Mouse (Mus musculus) liver, embryonic 14.5 days (tissue): ENCODE data around the gene Ergic1. TPM values are rescaled to one million over a fixed set of nuclear protein-coding genes. Genes with fewer than 3 reads are reported as not detected.

Experiments
- ATAC-seq: fragments of 200-750 bp; cut with Nextera tagmentation; 2 replicates; pipeline ENCODE4 v1.8.0; 2017; ENCODE audit warnings: moderate number of reproducible peaks, mild to moderate bottlenecking, moderate library complexity; ENCODE audit not compliant: insufficient read depth
- DNase-seq, 3 experiments: peaks; one replicate each; pipeline ENCODE4 v3.0.0-alpha.2; 2012 to 2013; ENCODE audit warnings: low read depth in 3 of 3, low spot score in 3 of 3
- H3K27ac ChIP-seq: fragments of 300-500 bp; sonication (generic); 2 replicates; pipeline ENCODE4 v1.5.1; 2014; ENCODE audit warnings: moderate library complexity, mild to moderate bottlenecking, control low read depth, inconsistent platforms
- H3K27me3 ChIP-seq: fragments of 300-500 bp; sonication (generic); 2 replicates; pipeline ENCODE4 v1.6.1; 2014; ENCODE audit warnings: mild to moderate bottlenecking, low read length, moderate library complexity; ENCODE audit not compliant: control insufficient read depth, insufficient read depth
- H3K36me3 ChIP-seq: fragments of 300-500 bp; sonication (generic); replicated peaks from 2 replicates; pipeline ENCODE4 v1.6.1; 2014; ENCODE audit warnings: low read depth; ENCODE audit not compliant: control insufficient read depth, insufficient read depth
- H3K4me1 ChIP-seq, 2 experiments: fragments of 200-500 bp in 1 of 2; fragments of 300-500 bp in 1 of 2; sonication (generic) in 1 of 2; replicated peaks; 2 replicates each; pipeline ENCODE4 v1.6.1; 2012 to 2014; ENCODE audit warnings: antibody characterized with exemption in 1 of 2, inconsistent platforms in 1 of 2, low read length in 1 of 2; ENCODE audit not compliant: control insufficient read depth in 2 of 2, insufficient read depth in 2 of 2
- H3K4me2 ChIP-seq: fragments of 300-500 bp; sonication (generic); 2 replicates; pipeline ENCODE4 v1.6.1; 2014; ENCODE audit warnings: low read depth, mild to moderate bottlenecking, control low read depth, moderate library complexity
- H3K4me3 ChIP-seq, 2 experiments: fragments of 200-500 bp in 1 of 2; fragments of 300-500 bp in 1 of 2; sonication (generic) in 1 of 2; 2 replicates each; pipeline ENCODE4 v1.5.1; 2012 to 2014; ENCODE audit warnings: low read depth in 2 of 2, low read length in 2 of 2, mild to moderate bottlenecking in 2 of 2, control low read depth in 1 of 2, inconsistent platforms in 1 of 2, moderate library complexity in 1 of 2; ENCODE audit not compliant: insufficient read depth in 1 of 2
- H3K9ac ChIP-seq: fragments of 300-500 bp; sonication (generic); replicated peaks from 2 replicates; pipeline ENCODE4 v1.6.1; 2014; ENCODE audit warnings: mild to moderate bottlenecking, control low read depth, moderate library complexity
- H3K9me3 ChIP-seq: fragments of 300-500 bp; sonication (generic); 2 replicates; pipeline ENCODE4 v1.6.1; 2016; ENCODE audit warnings: low read length, mixed read lengths; ENCODE audit not compliant: control insufficient read depth
- CTCF ChIP-seq: IDR thresholded peaks from 2 replicates; pipeline ENCODE4 v1.5.1; 2016; ENCODE audit warnings: antibody characterized with exemption, low read depth, control low read depth
- EP300 ChIP-seq: IDR thresholded peaks from 2 replicates; pipeline ENCODE4 v1.6.1; 2016; ENCODE audit warnings: antibody characterized with exemption, low read depth
- WGBS: fragments of 180-500 bp; shearing (Covaris S2); extraction: QIAGEN DNeasy Blood & Tissue Kit; methylation state at CpG from one replicate; pipeline ENCODE4 v1.1.7; 2014; ENCODE audit not compliant: insufficient replicate concordance; 5-methylcytosine and 5-hydroxymethylcytosine counted together
- polyA plus RNA-seq, 2 experiments: library from polyadenylated mRNA; depleted of rRNA in 1 of 2; stranded (reverse) in 1 of 2; unstranded in 1 of 2; fragments of >200 nt; fragmentation: Nextera tagmentation in 1 of 2; extraction: Ambion mirVana in 1 of 2; gene quantifications; 2 replicates each; pipeline versions ENCODE4 v1.2.1 to v1.2.3; 2012 to 2014

The Ergic1 gene
- polyA plus RNA-seq, 2 experiments, result 26.0 to 33.4 TPM

GRCm38 (mm10) chr17:26611918-26612317 is 50.6 kb downstream of the Ergic1 start:
- no peaks in the 10 kb centered on the region for H3K36me3 ChIP-seq
- 77% methylated on average over 4 of the region's 4 CpGs for WGBS
- TF ChIP-seq EP300 (no peak), CTCF (no peak)
- H3K4me1 ChIP-seq, result no peaks in the 10 kb centered on the region
- no peak overlapping the region for H3K4me3 ChIP-seq
- no peak overlapping the region for H3K9ac ChIP-seq
- H3K27me3 ChIP-seq, result no peaks in the 10 kb centered on the region
- H3K27ac ChIP-seq, result no peak overlapping the region
- H3K9me3 ChIP-seq, result no peaks in the 10 kb centered on the region
- H3K4me2 ChIP-seq, result no peak overlapping the region
- ATAC-seq (no peak), DNase-seq (no peak)

DNA sequence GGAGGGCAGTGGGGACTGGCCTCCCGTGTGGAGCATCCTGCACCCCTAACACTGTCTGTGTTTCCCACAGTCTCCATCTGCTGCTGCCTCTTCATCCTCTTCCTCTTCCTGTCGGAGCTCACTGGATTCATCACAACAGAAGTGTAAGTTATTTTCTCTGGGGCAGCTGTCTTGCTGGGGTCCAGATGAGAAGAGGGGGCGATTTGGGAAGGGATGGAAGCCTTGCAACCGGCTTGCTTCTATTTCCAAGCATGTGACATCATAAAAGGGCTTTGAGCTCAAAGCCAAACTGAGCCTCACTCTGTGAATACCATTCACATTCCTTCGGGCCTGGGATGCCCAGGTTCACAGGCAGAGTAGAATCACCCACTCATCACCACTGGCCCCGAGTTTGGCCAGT is 53.0 kb downstream of the Ergic1 start:
- ATAC-seq (no peak), DNase-seq (no peak)
- no peaks in the 10 kb centered on the region for H3K27me3 ChIP-seq
- no peak overlapping the region for H3K4me3 ChIP-seq
- TF ChIP-seq EP300, result no peak
- no peak for TF ChIP-seq CTCF
- H3K9ac ChIP-seq, result no peak overlapping the region
- H3K9me3 ChIP-seq, result no peaks in the 10 kb centered on the region
- no peak overlapping the region for H3K27ac ChIP-seq
- WGBS, result 64% methylated on average over 6 of the region's 6 CpGs
- H3K36me3 ChIP-seq, result no peaks in the 10 kb centered on the region; the same call in 1 of the 2 replicates
- no peak overlapping the region for H3K4me2 ChIP-seq
- no peaks in the 10 kb centered on the region for H3K4me1 ChIP-seq

DNA sequence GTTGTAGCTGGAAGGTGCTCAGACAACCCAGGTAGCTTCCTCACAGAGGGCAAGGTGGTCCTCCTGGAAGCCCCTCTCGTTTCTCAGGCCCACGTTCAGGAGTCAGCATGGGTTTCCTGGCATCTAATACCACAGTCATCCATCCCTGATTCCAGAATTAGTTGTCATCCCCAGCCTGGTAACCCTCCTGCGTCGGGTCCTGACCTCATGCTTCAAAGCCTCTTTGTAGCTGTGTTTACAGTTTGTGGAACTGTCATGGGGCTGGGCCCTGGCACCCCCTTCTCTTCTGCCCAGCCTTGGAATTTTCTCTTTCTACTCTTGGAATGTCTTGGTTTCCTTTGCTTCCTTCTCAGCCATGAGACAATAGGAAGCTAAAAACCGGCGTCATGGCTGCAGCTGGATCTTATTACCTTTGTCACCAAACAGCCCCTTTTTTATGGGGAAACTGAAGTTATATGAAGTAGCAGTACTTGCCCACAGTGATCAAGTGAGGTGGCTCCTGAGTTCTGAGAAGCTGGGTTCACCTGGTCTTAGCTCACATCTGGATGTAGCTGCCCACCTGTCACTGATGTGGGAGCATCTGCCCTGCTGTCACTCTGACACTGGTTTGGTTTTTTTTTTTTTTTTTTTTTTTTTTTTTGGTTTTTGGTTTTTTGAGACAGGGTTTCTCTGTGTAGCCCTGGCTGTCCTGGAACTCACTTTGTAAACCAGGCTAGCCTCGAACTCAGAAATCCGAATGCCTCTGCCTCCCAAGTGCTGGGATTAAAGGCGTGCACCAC is 53.6 kb downstream of the Ergic1 start:
- DNase-seq (no peak), ATAC-seq (no peak)
- H3K4me3 ChIP-seq, result no peak overlapping the region
- no peaks in the 10 kb centered on the region for H3K4me1 ChIP-seq
- TF ChIP-seq CTCF (no peak), EP300 (no peak)
- no peaks in the 10 kb centered on the region; the same call in 1 of the 2 replicates for H3K36me3 ChIP-seq
- 70% methylated on average over 9 of the region's 9 CpGs for WGBS
- H3K9ac ChIP-seq, result no peak overlapping the region
- no peak overlapping the region for H3K27ac ChIP-seq
- H3K4me2 ChIP-seq, result no peak overlapping the region
- H3K9me3 ChIP-seq, result no peaks in the 10 kb centered on the region
- H3K27me3 ChIP-seq, result no peaks in the 10 kb centered on the region

DNA sequence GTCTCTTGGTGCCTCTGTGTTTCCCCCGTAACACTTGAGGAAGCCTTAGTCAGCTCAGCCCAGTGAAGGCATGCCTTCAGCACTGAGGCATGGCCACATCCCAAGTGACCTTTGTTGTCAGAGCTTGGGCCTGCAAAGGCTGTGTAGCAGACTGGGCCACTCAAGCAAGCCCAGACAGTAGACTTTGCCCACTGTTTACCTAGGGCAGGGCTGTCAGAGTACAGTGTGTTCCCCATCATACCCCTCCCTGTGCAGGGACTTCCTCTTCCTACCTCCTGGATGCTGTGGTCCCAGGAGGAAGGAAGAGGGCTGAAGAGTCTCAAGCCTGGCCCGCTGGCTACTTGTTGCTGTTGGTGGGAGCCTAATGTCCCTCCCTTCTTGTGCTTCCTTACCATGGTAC is 55.4 kb downstream of the Ergic1 start:
- Histone ChIP-seq H3K9me3 (no peaks in the 10 kb centered on the region), H3K27me3 (no peaks in the 10 kb centered on the region), H3K36me3 (no peaks in the 10 kb centered on the region; the same call in 1 of the 2 replicates), H3K9ac (no peak overlapping the region), H3K4me3 (no peak overlapping the region), H3K27ac (no peak overlapping the region), H3K4me2 (no peak overlapping the region), H3K4me1 (no peaks in the 10 kb centered on the region)
- no peak for TF ChIP-seq EP300
- no peak for TF ChIP-seq CTCF
- ATAC-seq (no peak), DNase-seq (no peak)
- 69% methylated on average over 2 of the region's 2 CpGs for WGBS

- H3K27me3 ChIP-seq, result no peaks in the 10 kb centered on the region
- no peak overlapping the region for H3K4me2 ChIP-seq
- H3K27ac ChIP-seq, result no peak overlapping the region
- H3K4me1 ChIP-seq, result no peaks in the 10 kb centered on the region
- ATAC-seq, result no peak
- no peak overlapping the region for H3K9ac ChIP-seq
- H3K4me3 ChIP-seq, result no peak overlapping the region
- H3K36me3 ChIP-seq, result no peaks in the 10 kb centered on the region; the same call in 1 of the 2 replicates
- H3K9me3 ChIP-seq, result no peaks in the 10 kb centered on the region
- WGBS, result 78% methylated on average over 5 of the region's 5 CpGs
- TF ChIP-seq CTCF (no peak), EP300 (no peak)
- no peak for DNase-seq
These were observed 57.2 kb downstream of the Ergic1 start for GRCm38 (mm10) chr17:26618498-26618897.
